Mouse (Mus musculus): Measurements from ENCODE around the gene 9330182L06Rik.
A peak's percentile ranks its signal among the peaks of the same experiment; 100 is the strongest.

The 9330182L06Rik gene

GRCm38 (mm10) chr5:9361982-9362661 is 96.2 kb downstream of the 9330182L06Rik start:
- DNase-seq (ENCODE audit: low read depth, low spot score), result no peak

GRCm38 (mm10) chr5:9364937-9365336 is 99.0 kb downstream of the 9330182L06Rik start:
- no peak for DNase-seq (ENCODE audit: low read depth, low spot score)

GRCm38 (mm10) chr5:9367920-9368692 is 102.2 kb downstream of the 9330182L06Rik start:
- no peak for DNase-seq (ENCODE audit: low read depth, low spot score)

GRCm38 (mm10) chr5:9371127-9371526 is 105.2 kb downstream of the 9330182L06Rik start:
- DNase-seq (ENCODE audit: low read depth, low spot score), result no peak

- no peak for DNase-seq (ENCODE audit: low read depth, low spot score)
These were observed 107.4 kb downstream of the 9330182L06Rik start for GRCm38 (mm10) chr5:9373341-9373740.

GRCm38 (mm10) chr5:9389968-9390367 is 124.0 kb downstream of the 9330182L06Rik start:
- DNase-seq (ENCODE audit: low read depth, low spot score), result no peak

GRCm38 (mm10) chr5:9391858-9392393 is 126.0 kb downstream of the 9330182L06Rik start:
- no peak for DNase-seq (ENCODE audit: low read depth, low spot score)

GRCm38 (mm10) chr5:9417098-9417497 is 151.2 kb downstream of the 9330182L06Rik start:
- no peak for DNase-seq (ENCODE audit: low read depth, low spot score)

GRCm38 (mm10) chr5:9417802-9418201 is 151.9 kb downstream of the 9330182L06Rik start:
- no peak for DNase-seq (ENCODE audit: low read depth, low spot score)

GRCm38 (mm10) chr5:9419964-9420363 is 154.0 kb downstream of the 9330182L06Rik start:
- peak; percentile 6 for DNase-seq (ENCODE audit: low read depth, low spot score)

- no peak for DNase-seq (ENCODE audit: low read depth, low spot score)
These were observed 158.5 kb downstream of the 9330182L06Rik start for GRCm38 (mm10) chr5:9424464-9424863.

- DNase-seq (ENCODE audit: low read depth, low spot score), result no peak
These were observed 161.2 kb downstream of the 9330182L06Rik start for GRCm38 (mm10) chr5:9427165-9427564.

GRCm38 (mm10) chr5:9427581-9428241 is 161.8 kb downstream of the 9330182L06Rik start:
- peak; percentile 13 for DNase-seq (ENCODE audit: low read depth, low spot score)

GRCm38 (mm10) chr5:9428728-9429127 is 162.8 kb downstream of the 9330182L06Rik start:
- DNase-seq (ENCODE audit: low read depth, low spot score), result no peak

GRCm38 (mm10) chr5:9446146-9446545 is 180.2 kb downstream of the 9330182L06Rik start:
- DNase-seq (ENCODE audit: low read depth, low spot score), result no peak

GRCm38 (mm10) chr5:9448931-9449330 is 183.0 kb downstream of the 9330182L06Rik start:
- no peak for DNase-seq (ENCODE audit: low read depth, low spot score)

- DNase-seq (ENCODE audit: low read depth, low spot score), result no peak
These were observed 183.7 kb downstream of the 9330182L06Rik start for GRCm38 (mm10) chr5:9449570-9449969.

- DNase-seq (ENCODE audit: low read depth, low spot score), result no peak
These were observed 187.4 kb downstream of the 9330182L06Rik start for GRCm38 (mm10) chr5:9453298-9453697.

GRCm38 (mm10) chr5:9477587-9477986 is 211.7 kb downstream of the 9330182L06Rik start:
- no peak for DNase-seq (ENCODE audit: low read depth, low spot score)

GRCm38 (mm10) chr5:9495456-9495855 is 229.5 kb downstream of the 9330182L06Rik start:
- no peak for DNase-seq (ENCODE audit: low read depth, low spot score)

- DNase-seq (ENCODE audit: low read depth, low spot score), result no peak
These were observed 231.3 kb downstream of the 9330182L06Rik start for GRCm38 (mm10) chr5:9497235-9497634.

GRCm38 (mm10) chr5:9511027-9511426 is 245.1 kb downstream of the 9330182L06Rik start:
- DNase-seq (ENCODE audit: low read depth, low spot score), result no peak

Data from retina, adult 2 months (tissue).